Mouse (Mus musculus) liver, postnatal 0 days (tissue): ENCODE data around the gene Svs1.

Source experiments
- CTCF ChIP-seq: sonication (generic); IDR thresholded peaks from 2 replicates; pipeline ENCODE4 v1.5.1; 2016; ENCODE audit warnings: antibody characterized with exemption, low read depth
- EP300 ChIP-seq: IDR thresholded peaks from 2 replicates; pipeline ENCODE4 v1.6.1; 2016; ENCODE audit warnings: antibody characterized with exemption, low read depth, mild to moderate bottlenecking

DNA sequence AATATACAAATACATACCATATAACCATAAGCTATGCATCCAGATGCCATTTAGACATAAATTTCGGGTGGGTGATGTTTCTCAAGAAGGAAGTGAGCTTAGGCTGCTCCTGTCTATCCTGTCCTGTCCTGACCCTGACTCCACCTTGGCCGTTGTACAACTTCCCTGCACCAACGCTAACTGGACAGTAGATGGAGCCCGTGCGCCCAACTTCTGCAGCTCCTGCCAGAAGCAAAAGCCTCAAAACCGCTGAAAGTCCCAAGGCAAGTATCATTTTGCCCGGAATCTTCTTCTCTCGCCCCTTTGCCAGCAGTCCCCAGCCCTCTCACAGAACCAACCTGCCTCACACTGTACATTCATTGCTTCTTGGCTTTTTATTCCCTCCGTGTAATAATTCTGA is 21.3 kb downstream of the Svs1 start:
- peak; percentile 88 for TF ChIP-seq CTCF
- no peak for TF ChIP-seq EP300
